Comparison of ENCODE assay signal across 21 mouse cellular contexts in genomic region chr15:32232189-32232588, GRCm38 (mm10). TPM values are rescaled to one million over a fixed set of nuclear protein-coding genes. Genes with fewer than 3 reads are reported as not detected.
"Had no signal": no experiment of that assay in that cellular context is flagged by ENCODE, and none has a peak within 500 bp of the region (broad histone marks: within the 10 kb centered on the region; RNA-seq: fewer than 3 reads in every experiment).

No protein-coding gene starts in this region.

- ATAC-seq: midbrain, embryonic 13.5 days had no signal

- H3K4me3 ChIP-seq: left cerebral cortex, adult 2 months; limb, embryonic 10.5 days; liver, embryonic 15.5 days; megakaryocyte, embryonic 14.5 days; midbrain, embryonic 13.5 days; stomach, embryonic 15.5 days had no signal

- H3K4me1 ChIP-seq: limb, embryonic 10.5 days; liver, embryonic 15.5 days; megakaryocyte, embryonic 14.5 days; midbrain, embryonic 13.5 days; stomach, embryonic 15.5 days had no signal

- H3K27ac ChIP-seq: kidney, postnatal 0 days; left cerebral cortex, adult 2 months; limb, embryonic 10.5 days; liver, embryonic 15.5 days; macrophage; midbrain, embryonic 13.5 days; stomach, embryonic 15.5 days had no signal

- H3K27me3 ChIP-seq: liver, embryonic 15.5 days; megakaryocyte, embryonic 14.5 days; midbrain, embryonic 13.5 days; stomach, embryonic 15.5 days had no signal

- H3K9ac ChIP-seq: liver, embryonic 15.5 days; lung, embryonic 14.5 days; midbrain, embryonic 13.5 days; stomach, embryonic 15.5 days had no signal

- H3K36me3 ChIP-seq: limb, embryonic 10.5 days; liver, embryonic 15.5 days; midbrain, embryonic 13.5 days; stomach, embryonic 15.5 days had no signal

- H3K4me2 ChIP-seq: liver, embryonic 11.5 days; liver, embryonic 15.5 days; lung, embryonic 14.5 days; midbrain, embryonic 13.5 days; stomach, embryonic 15.5 days had no signal

- DNase-seq: right cerebral cortex, postnatal 14 days; thymus, adult 2 months; thymus, postnatal 25 days had no signal

- H3K9me3 ChIP-seq: limb, embryonic 10.5 days; liver, embryonic 15.5 days; midbrain, embryonic 13.5 days; stomach, embryonic 15.5 days had no signal

RNA-seq across cellular contexts. Expression of gene Sema5a, which starts 12.4 kb away (rescaled TPM):
- polyA plus RNA-seq: macrophage had no signal

RNA-seq across cellular contexts. Expression of gene Tas2r119, which starts 55.1 kb away (rescaled TPM):
- total RNA-seq: layer of hippocampus, adult 18-20 months; layer of hippocampus, postnatal 14 days; left cerebral cortex, adult 2 months; left cerebral cortex, postnatal 14 days; midbrain, postnatal 0 days had no signal
- polyA plus RNA-seq: kidney, postnatal 0 days; liver, embryonic 11.5 days; liver, embryonic 15.5 days; lung, embryonic 14.5 days; macrophage; midbrain, embryonic 13.5 days; midbrain, postnatal 0 days; neural tube, embryonic 14.5 days; spleen, adult 2 months; stomach, embryonic 15.5 days; testis, adult 2 months; thymus, adult 2 months; urinary bladder, adult 2 months had no signal
